Mouse (Mus musculus): ENCODE results near the gene Foxn1. TPM values are rescaled to one million over a fixed set of nuclear protein-coding genes. Genes with fewer than 3 reads are reported as not detected.

Gene Foxn1
- polyA plus RNA-seq, 1 experiment from 2014 or later, result not detected

GRCm38 (mm10) chr11:78425572-78425971 is 39.2 kb upstream of the Foxn1 start:
- H3K9ac ChIP-seq (ENCODE audit: low read length), result no peak overlapping the region
- no peak overlapping the region for H3K4me2 ChIP-seq (ENCODE audit: low read length)
- peaks cover 19% of the 10 kb centered on the region for H3K27me3 ChIP-seq (ENCODE audit: control insufficient read depth, insufficient read depth, low read length)
- H3K36me3 ChIP-seq (ENCODE audit: control insufficient read depth, insufficient read depth, low read length), result no peaks in the 10 kb centered on the region
- WGBS, result 93% methylated on average over 1 of the region's 1 CpGs
- no peaks in the 10 kb centered on the region for H3K4me1 ChIP-seq (ENCODE audit: control insufficient read depth in 2 of 2, insufficient read depth in 2 of 2, low read length in 2 of 2)
- ATAC-seq (ENCODE audit: insufficient number of reproducible peaks, insufficient read depth, low FRiP score, low read depth), result no peak
- no peaks in the 10 kb centered on the region for H3K9me3 ChIP-seq (ENCODE audit: control insufficient read depth, low read length)
- no peak overlapping the region for H3K27ac ChIP-seq (replicated peaks in 1 of 2; ENCODE audit: control insufficient read depth in 1 of 2, insufficient read depth in 1 of 2, low read depth in 2 of 2, low read length in 2 of 2)
- H3K4me3 ChIP-seq (ENCODE audit: control insufficient read depth in 1 of 2, insufficient read depth in 1 of 2, low read depth in 1 of 2, low read length in 2 of 2), result no peak overlapping the region

DNA sequence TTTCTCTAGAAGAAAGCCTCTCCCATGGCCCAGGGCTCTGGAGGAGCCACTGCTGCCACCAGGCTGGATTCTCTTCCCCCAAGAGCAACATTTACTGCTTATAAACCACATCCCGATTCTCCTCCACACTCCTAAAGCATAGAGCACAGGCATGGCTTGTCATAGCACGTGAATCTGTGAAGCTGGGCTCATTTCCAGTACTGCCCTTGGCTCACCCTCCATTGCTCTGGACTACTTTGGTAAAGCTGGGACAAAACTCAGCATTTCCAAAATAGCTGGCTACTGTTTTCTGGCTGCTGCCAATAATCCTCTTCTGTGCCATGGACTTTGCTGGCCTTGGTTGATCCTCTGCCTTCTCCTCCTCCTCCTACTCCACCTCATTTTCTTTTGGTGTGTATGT is 38.0 kb upstream of the Foxn1 start:
- no peak overlapping the region for H3K4me2 ChIP-seq (ENCODE audit: low read length)
- no peak for ATAC-seq (ENCODE audit: insufficient number of reproducible peaks, insufficient read depth, low FRiP score, low read depth)
- H3K27me3 ChIP-seq (ENCODE audit: control insufficient read depth, insufficient read depth, low read length), result peaks cover 27% of the 10 kb centered on the region
- H3K27ac ChIP-seq (replicated peaks in 1 of 2; ENCODE audit: control insufficient read depth in 1 of 2, insufficient read depth in 1 of 2, low read depth in 2 of 2, low read length in 2 of 2), result no peak overlapping the region
- no peaks in the 10 kb centered on the region for H3K4me1 ChIP-seq (ENCODE audit: control insufficient read depth in 2 of 2, insufficient read depth in 2 of 2, low read length in 2 of 2)
- no peak overlapping the region for H3K9ac ChIP-seq (ENCODE audit: low read length)
- H3K4me3 ChIP-seq (ENCODE audit: control insufficient read depth in 1 of 2, insufficient read depth in 1 of 2, low read depth in 1 of 2, low read length in 2 of 2), result no peak overlapping the region
- WGBS, result 61% methylated on average over 2 of the region's 2 CpGs
- H3K36me3 ChIP-seq (ENCODE audit: control insufficient read depth, insufficient read depth, low read length), result no peaks in the 10 kb centered on the region
- no peaks in the 10 kb centered on the region for H3K9me3 ChIP-seq (ENCODE audit: control insufficient read depth, low read length)

- no peak for ATAC-seq (ENCODE audit: insufficient number of reproducible peaks, insufficient read depth, low FRiP score, low read depth)
These were observed 35.9 kb upstream of the Foxn1 start, which contains the start of gene Slc13a2 for GRCm38 (mm10) chr11:78422055-78422819. Gene Slc13a2, minus strand, starts transcription at chr11:78422217.

DNA sequence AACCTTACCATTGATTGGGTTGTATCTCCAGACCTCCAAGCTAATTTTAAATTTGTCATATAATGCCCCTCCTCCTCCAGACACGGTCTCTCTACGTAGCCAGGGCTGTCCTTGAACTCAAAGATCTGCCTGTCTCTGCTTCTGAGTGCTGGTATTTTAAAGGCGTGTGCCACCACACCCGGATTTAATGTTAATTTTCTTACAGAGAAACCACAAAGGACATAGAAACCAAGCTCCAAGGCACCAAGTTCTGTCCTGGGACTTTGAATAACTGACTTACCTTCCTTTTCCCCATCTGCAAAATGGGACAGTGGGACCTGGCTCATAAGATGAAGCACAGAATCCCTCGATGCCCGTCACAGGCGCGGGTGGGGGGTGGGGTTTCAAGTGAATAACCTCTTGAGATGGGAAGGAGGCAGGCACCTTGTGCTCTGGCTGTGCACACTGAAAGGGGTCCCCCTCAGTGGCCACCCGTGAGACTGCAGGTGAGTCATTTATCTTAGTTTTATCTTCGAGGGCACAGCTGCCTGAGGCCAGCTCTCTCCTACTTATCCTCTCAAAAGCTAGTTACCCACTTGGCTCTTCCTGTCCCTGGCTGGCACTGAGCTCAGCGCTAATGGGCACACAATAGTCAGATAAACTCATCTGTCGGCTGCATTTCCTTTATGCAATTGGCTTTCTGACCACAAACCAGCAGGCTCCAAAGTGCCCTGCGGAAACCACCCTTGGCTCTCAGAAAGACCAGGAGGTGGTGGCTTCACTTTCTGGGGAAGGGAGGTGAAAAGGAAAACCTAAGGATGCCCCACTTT is 35.0 kb upstream of the Foxn1 start:
- Histone ChIP-seq H3K27ac (replicated peaks in 1 of 2; ENCODE audit: control insufficient read depth in 1 of 2, insufficient read depth in 1 of 2, low read depth in 2 of 2, low read length in 2 of 2) (no peak overlapping the region), H3K9ac (ENCODE audit: low read length) (no peak overlapping the region), H3K4me1 (ENCODE audit: control insufficient read depth in 2 of 2, insufficient read depth in 2 of 2, low read length in 2 of 2) (no peaks in the 10 kb centered on the region), H3K9me3 (ENCODE audit: control insufficient read depth, low read length) (no peaks in the 10 kb centered on the region), H3K27me3 (ENCODE audit: control insufficient read depth, insufficient read depth, low read length) (peaks cover 33% of the 10 kb centered on the region), H3K4me2 (ENCODE audit: low read length) (no peak overlapping the region), H3K4me3 (ENCODE audit: control insufficient read depth in 1 of 2, insufficient read depth in 1 of 2, low read depth in 1 of 2, low read length in 2 of 2) (no peak overlapping the region), H3K36me3 (ENCODE audit: control insufficient read depth, insufficient read depth, low read length) (no peaks in the 10 kb centered on the region)
- 52% methylated on average over 13 of the region's 13 CpGs for WGBS
- ATAC-seq (ENCODE audit: insufficient number of reproducible peaks, insufficient read depth, low FRiP score, low read depth), result no peak

More at GRCm38 (mm10) chr11:78422055-78422819, 35.9 kb upstream of the Foxn1 start, which contains the start of gene Slc13a2:
- no peak within 1 kb of the TSS for H3K9ac ChIP-seq (ENCODE audit: low read length)
- no peak within 1 kb of the TSS for H3K4me2 ChIP-seq (ENCODE audit: low read length)
- no peaks in the 10 kb centered on the region for H3K36me3 ChIP-seq (ENCODE audit: control insufficient read depth, insufficient read depth, low read length)
- no peaks in the 10 kb centered on the region for H3K9me3 ChIP-seq (ENCODE audit: control insufficient read depth, low read length)
- H3K4me1 ChIP-seq (ENCODE audit: control insufficient read depth in 2 of 2, insufficient read depth in 2 of 2, low read length in 2 of 2), result no peaks in the 10 kb centered on the region
- peaks cover 31% of the 10 kb centered on the region for H3K27me3 ChIP-seq (ENCODE audit: control insufficient read depth, insufficient read depth, low read length)
- WGBS, result 22% methylated on average over 13 of the region's 13 CpGs
- H3K27ac ChIP-seq (replicated peaks in 1 of 2; ENCODE audit: control insufficient read depth in 1 of 2, insufficient read depth in 1 of 2, low read depth in 2 of 2, low read length in 2 of 2), result no peak within 1 kb of the TSS
- no peak within 1 kb of the TSS for H3K4me3 ChIP-seq (ENCODE audit: control insufficient read depth in 1 of 2, insufficient read depth in 1 of 2, low read depth in 1 of 2, low read length in 2 of 2)

- Histone ChIP-seq H3K36me3 (ENCODE audit: control insufficient read depth, insufficient read depth, low read length) (no peaks in the 10 kb centered on the region), H3K9me3 (ENCODE audit: control insufficient read depth, low read length) (no peaks in the 10 kb centered on the region), H3K9ac (ENCODE audit: low read length) (no peak overlapping the region), H3K4me3 (ENCODE audit: control insufficient read depth in 1 of 2, insufficient read depth in 1 of 2, low read depth in 1 of 2, low read length in 2 of 2) (no peak overlapping the region), H3K27ac (replicated peaks in 1 of 2; ENCODE audit: control insufficient read depth in 1 of 2, insufficient read depth in 1 of 2, low read depth in 2 of 2, low read length in 2 of 2) (no peak overlapping the region), H3K27me3 (ENCODE audit: control insufficient read depth, insufficient read depth, low read length) (peaks cover 33% of the 10 kb centered on the region), H3K4me1 (ENCODE audit: control insufficient read depth in 2 of 2, insufficient read depth in 2 of 2, low read length in 2 of 2) (no peaks in the 10 kb centered on the region), H3K4me2 (ENCODE audit: low read length) (no peak overlapping the region)
- 50% methylated on average over 12 of the region's 12 CpGs for WGBS
- no peak for ATAC-seq (ENCODE audit: insufficient number of reproducible peaks, insufficient read depth, low FRiP score, low read depth)
These were observed 34.0 kb upstream of the Foxn1 start for GRCm38 (mm10) chr11:78420263-78420889.

DNA sequence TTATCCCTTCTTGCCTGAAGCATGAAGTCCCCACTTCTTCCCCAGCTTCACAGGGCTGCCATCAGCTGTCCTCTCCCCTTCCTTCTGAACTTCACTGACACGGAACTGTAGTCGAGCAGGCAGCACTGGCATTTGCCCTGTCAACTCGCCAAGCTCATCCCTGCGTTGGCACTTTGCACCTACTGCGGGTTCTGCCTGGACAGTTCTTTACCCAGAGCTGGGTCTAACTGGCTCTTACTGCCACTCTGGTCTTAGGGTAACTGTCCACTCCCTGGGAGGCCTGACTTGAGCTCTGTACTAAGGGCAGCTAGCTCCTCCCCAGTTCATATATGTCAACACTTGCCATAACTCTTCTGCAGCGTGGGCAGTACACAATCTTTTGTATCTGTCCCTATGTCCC is 30.5 kb upstream of the Foxn1 start:
- ATAC-seq (ENCODE audit: insufficient number of reproducible peaks, insufficient read depth, low FRiP score, low read depth), result no peak
- Histone ChIP-seq H3K4me3 (ENCODE audit: control insufficient read depth in 1 of 2, insufficient read depth in 1 of 2, low read depth in 1 of 2, low read length in 2 of 2) (no peak overlapping the region), H3K4me2 (ENCODE audit: low read length) (no peak overlapping the region), H3K27ac (replicated peaks in 1 of 2; ENCODE audit: control insufficient read depth in 1 of 2, insufficient read depth in 1 of 2, low read depth in 2 of 2, low read length in 2 of 2) (no peak overlapping the region), H3K9me3 (ENCODE audit: control insufficient read depth, low read length) (no peaks in the 10 kb centered on the region), H3K9ac (ENCODE audit: low read length) (no peak overlapping the region), H3K36me3 (ENCODE audit: control insufficient read depth, insufficient read depth, low read length) (no peaks in the 10 kb centered on the region), H3K4me1 (ENCODE audit: control insufficient read depth in 2 of 2, insufficient read depth in 2 of 2, low read length in 2 of 2) (no peaks in the 10 kb centered on the region), H3K27me3 (ENCODE audit: control insufficient read depth, insufficient read depth, low read length) (peaks cover 21% of the 10 kb centered on the region)
- 75% methylated on average over 6 of the region's 6 CpGs for WGBS

- no peak overlapping the region for H3K9ac ChIP-seq (ENCODE audit: low read length)
- H3K4me3 ChIP-seq (ENCODE audit: control insufficient read depth in 1 of 2, insufficient read depth in 1 of 2, low read depth in 1 of 2, low read length in 2 of 2), result no peak overlapping the region
- H3K4me2 ChIP-seq (ENCODE audit: low read length), result no peak overlapping the region
- no peaks in the 10 kb centered on the region for H3K4me1 ChIP-seq (ENCODE audit: control insufficient read depth in 2 of 2, insufficient read depth in 2 of 2, low read length in 2 of 2)
- H3K27ac ChIP-seq (replicated peaks in 1 of 2; ENCODE audit: control insufficient read depth in 1 of 2, insufficient read depth in 1 of 2, low read depth in 2 of 2, low read length in 2 of 2), result no peak overlapping the region
- 71% methylated on average over 6 of the region's 6 CpGs for WGBS
- no peaks in the 10 kb centered on the region for H3K9me3 ChIP-seq (ENCODE audit: control insufficient read depth, low read length)
- no peak for ATAC-seq (ENCODE audit: insufficient number of reproducible peaks, insufficient read depth, low FRiP score, low read depth)
- no peaks in the 10 kb centered on the region for H3K36me3 ChIP-seq (ENCODE audit: control insufficient read depth, insufficient read depth, low read length)
- peaks cover 6% of the 10 kb centered on the region; the same call in 1 of the 2 replicates for H3K27me3 ChIP-seq (ENCODE audit: control insufficient read depth, insufficient read depth, low read length)
These were observed 26.5 kb upstream of the Foxn1 start for GRCm38 (mm10) chr11:78412861-78413260.
